Mouse (Mus musculus): ENCODE data around the gene Bri3. TPM values are rescaled to one million over a fixed set of nuclear protein-coding genes. Genes with fewer than 3 reads are reported as not detected.

The Bri3 gene
- 99.4 and 113 TPM in 2 replicates for polyA plus RNA-seq (2015; fragmentation: Nextera tagmentation; extraction: Ambion mirVana)

- no peak within 1 kb of the TSS for H3K27ac ChIP-seq
- H3K9ac ChIP-seq = no peak within 1 kb of the TSS
- 90% methylated on average over 7 of the region's 7 CpGs for WGBS
- peaks cover 18% of the 10 kb centered on the region for H3K4me1 ChIP-seq
- no peaks in the 10 kb centered on the region for H3K36me3 ChIP-seq
- ATAC-seq (ENCODE audit: insufficient number of reproducible peaks, insufficient read depth, low FRiP score, low TSS enrichment, low read depth) = no peak
- H3K27me3 ChIP-seq = no peaks in the 10 kb centered on the region
- no peaks in the 10 kb centered on the region for H3K9me3 ChIP-seq
- H3K4me3 ChIP-seq = no peak within 1 kb of the TSS
- H3K4me2 ChIP-seq = no peak within 1 kb of the TSS
Observed at GRCm38 (mm10) chr5:144243901-144244487, at the start of gene Bri3. Gene Bri3 (plus strand): TSS chr5:144244437.

- H3K36me3 ChIP-seq = peaks cover 27% of the 10 kb centered on the region
- H3K27me3 ChIP-seq = no peaks in the 10 kb centered on the region
- WGBS = 84% methylated on average over 8 of the region's 8 CpGs
- no peak overlapping the region for H3K4me3 ChIP-seq
- no peak overlapping the region for H3K9ac ChIP-seq
- H3K4me2 ChIP-seq = no peak overlapping the region
- H3K9me3 ChIP-seq = no peaks in the 10 kb centered on the region
- H3K27ac ChIP-seq = no peak overlapping the region
- ATAC-seq (ENCODE audit: insufficient number of reproducible peaks, insufficient read depth, low FRiP score, low TSS enrichment, low read depth) = no peak
- H3K4me1 ChIP-seq = 0 out of 2 replicates have a peak, but pooled peaks cover 2% of the 10 kb centered on the region
Observed at GRCm38 (mm10) chr5:144195567-144195966, 48.7 kb upstream of the Bri3 start.

- no peak for ATAC-seq (ENCODE audit: insufficient number of reproducible peaks, insufficient read depth, low FRiP score, low TSS enrichment, low read depth)
- Histone ChIP-seq H3K9ac (no peak overlapping the region), H3K9me3 (peaks cover 5% of the 10 kb centered on the region; the same call in 1 of the 2 replicates), H3K4me3 (no peak overlapping the region), H3K27ac (no peak overlapping the region), H3K4me2 (no peak overlapping the region), H3K27me3 (no peaks in the 10 kb centered on the region), H3K36me3 (peaks cover 68% of the 10 kb centered on the region), H3K4me1 (0 out of 2 replicates have a peak, but pooled peaks cover 5% of the 10 kb centered on the region)
- WGBS = 72% methylated on average over 11 of the region's 11 CpGs
Observed at GRCm38 (mm10) chr5:144200616-144201015, 43.6 kb upstream of the Bri3 start.

- no peak overlapping the region for H3K4me2 ChIP-seq
- 0 out of 2 replicates have a peak, but pooled peaks cover 5% of the 10 kb centered on the region for H3K4me1 ChIP-seq
- no peak overlapping the region for H3K4me3 ChIP-seq
- peaks cover 5% of the 10 kb centered on the region; the same call in 1 of the 2 replicates for H3K9me3 ChIP-seq
- H3K36me3 ChIP-seq = peaks cover 78% of the 10 kb centered on the region
- no peak for ATAC-seq (ENCODE audit: insufficient number of reproducible peaks, insufficient read depth, low FRiP score, low TSS enrichment, low read depth)
- H3K27me3 ChIP-seq = no peaks in the 10 kb centered on the region
- no peak overlapping the region for H3K27ac ChIP-seq
- WGBS = 97% methylated on average over 6 of the region's 6 CpGs
- H3K9ac ChIP-seq = no peak overlapping the region
Observed at GRCm38 (mm10) chr5:144202430-144202829, 41.8 kb upstream of the Bri3 start.

DNA sequence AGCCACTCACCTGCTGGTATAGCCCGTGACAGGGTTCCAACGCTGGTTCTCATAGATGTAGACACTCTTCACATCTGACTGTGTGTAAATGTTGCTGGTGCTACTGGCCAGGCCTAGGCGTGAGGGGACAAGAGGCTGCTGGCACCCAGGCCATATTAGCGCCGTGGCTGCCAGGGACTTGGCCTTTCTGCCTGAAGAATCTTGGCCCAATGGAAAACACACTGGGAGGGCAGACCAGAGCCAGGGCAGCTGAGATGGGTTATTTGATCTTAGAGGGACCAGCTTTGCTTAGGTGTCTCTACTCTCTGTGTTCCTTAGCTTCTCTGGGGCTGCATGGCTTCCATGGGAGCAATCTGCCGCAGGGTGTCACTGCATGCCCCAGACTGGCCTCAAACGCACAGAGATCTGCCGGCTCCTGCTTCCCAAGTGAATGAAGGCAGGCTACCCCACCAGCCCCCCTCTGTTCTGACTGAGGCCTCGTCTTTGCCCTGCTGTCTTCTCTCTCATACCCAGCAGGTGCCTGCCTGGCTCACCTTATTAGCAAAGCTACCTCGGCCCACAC lies 40.8 kb upstream of the Bri3 start:
- no peaks in the 10 kb centered on the region for H3K27me3 ChIP-seq
- H3K36me3 ChIP-seq = peaks cover 80% of the 10 kb centered on the region
- no peak overlapping the region for H3K27ac ChIP-seq
- ATAC-seq (ENCODE audit: insufficient number of reproducible peaks, insufficient read depth, low FRiP score, low TSS enrichment, low read depth) = no peak
- H3K4me1 ChIP-seq = 0 out of 2 replicates have a peak, but pooled peaks cover 5% of the 10 kb centered on the region
- H3K9ac ChIP-seq = no peak overlapping the region
- H3K4me2 ChIP-seq = no peak overlapping the region
- H3K4me3 ChIP-seq = no peak overlapping the region
- peaks cover 5% of the 10 kb centered on the region; the same call in 1 of the 2 replicates for H3K9me3 ChIP-seq
- WGBS = 89% methylated on average over 10 of the region's 10 CpGs

DNA sequence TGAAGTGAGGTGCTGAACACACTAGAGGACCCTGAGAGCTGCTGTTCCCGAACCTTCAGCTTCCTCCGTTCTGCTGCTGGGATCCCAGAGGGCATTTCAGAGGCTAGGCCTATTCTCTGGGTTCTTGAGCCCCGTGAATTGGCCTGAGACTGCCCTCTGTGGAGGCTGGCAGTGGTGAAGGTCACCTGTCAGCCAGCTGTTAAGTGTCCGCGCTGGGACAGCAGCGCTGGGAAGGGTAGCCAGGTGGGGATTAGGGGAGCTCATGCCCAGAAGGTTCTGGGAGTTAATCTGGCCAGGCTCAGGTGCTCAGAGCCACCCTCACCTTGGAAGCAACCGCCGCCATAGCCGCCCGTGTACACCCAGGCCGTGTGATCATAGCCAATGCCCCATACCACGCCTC lies 39.9 kb upstream of the Bri3 start:
- Histone ChIP-seq H3K4me3 (no peak overlapping the region), H3K4me2 (no peak overlapping the region), H3K4me1 (0 out of 2 replicates have a peak, but pooled peaks cover 5% of the 10 kb centered on the region), H3K9me3 (peaks cover 5% of the 10 kb centered on the region; the same call in 1 of the 2 replicates), H3K27ac (no peak overlapping the region), H3K36me3 (peaks cover 76% of the 10 kb centered on the region), H3K27me3 (no peaks in the 10 kb centered on the region), H3K9ac (no peak overlapping the region)
- no peak for ATAC-seq (ENCODE audit: insufficient number of reproducible peaks, insufficient read depth, low FRiP score, low TSS enrichment, low read depth)
- 89% methylated on average over 12 of the region's 12 CpGs for WGBS

DNA sequence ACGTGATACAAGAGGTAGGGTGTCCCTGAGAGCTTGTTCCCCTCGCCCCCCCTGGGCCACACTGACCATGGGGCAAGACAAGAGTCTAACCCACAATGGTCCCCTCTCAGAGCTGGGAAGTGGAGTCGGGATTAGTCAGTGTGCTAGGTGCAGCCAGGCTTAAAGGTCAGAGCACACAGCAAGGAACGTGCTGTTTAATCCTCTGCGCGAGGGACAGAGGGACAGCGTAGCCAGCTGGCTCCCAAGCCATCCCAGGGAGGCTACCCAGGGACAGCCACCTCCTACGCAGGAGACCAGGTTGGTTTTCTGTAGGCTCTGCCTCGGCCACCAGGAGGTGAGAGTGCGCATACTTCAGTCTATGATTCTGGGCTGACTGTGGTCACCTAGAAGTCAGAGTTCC lies 39.3 kb upstream of the Bri3 start:
- Histone ChIP-seq H3K9me3 (peaks cover 5% of the 10 kb centered on the region; the same call in 1 of the 2 replicates), H3K9ac (no peak overlapping the region), H3K4me3 (no peak overlapping the region), H3K27me3 (no peaks in the 10 kb centered on the region), H3K4me1 (0 out of 2 replicates have a peak, but pooled peaks cover 5% of the 10 kb centered on the region), H3K4me2 (no peak overlapping the region), H3K36me3 (peaks cover 81% of the 10 kb centered on the region), H3K27ac (no peak overlapping the region)
- WGBS = 71% methylated on average over 10 of the region's 10 CpGs
- ATAC-seq (ENCODE audit: insufficient number of reproducible peaks, insufficient read depth, low FRiP score, low TSS enrichment, low read depth) = no peak

DNA sequence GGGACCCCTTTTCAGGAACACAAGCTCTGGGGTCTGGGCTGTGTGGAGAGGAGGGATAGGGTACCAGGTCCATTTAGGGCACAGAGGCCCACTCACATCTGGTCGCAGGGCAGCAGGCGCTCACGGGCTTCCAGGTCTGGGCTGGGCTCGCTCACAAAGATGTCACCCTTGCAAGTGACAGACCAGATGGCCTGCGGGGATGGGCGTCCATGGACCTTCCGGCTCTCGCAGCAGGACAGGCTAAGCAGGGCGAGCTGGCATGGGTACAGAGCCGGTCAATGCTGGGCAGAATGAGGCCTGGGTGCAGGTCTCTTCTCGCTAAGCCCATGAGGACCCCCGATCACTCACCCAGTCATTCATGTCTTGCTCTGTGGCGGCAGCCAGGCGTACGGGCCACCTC lies 38.2 kb upstream of the Bri3 start:
- ATAC-seq (ENCODE audit: insufficient number of reproducible peaks, insufficient read depth, low FRiP score, low TSS enrichment, low read depth) = no peak
- Histone ChIP-seq H3K4me3 (no peak overlapping the region), H3K27ac (no peak overlapping the region), H3K9me3 (peaks cover 5% of the 10 kb centered on the region; the same call in 1 of the 2 replicates), H3K27me3 (no peaks in the 10 kb centered on the region), H3K9ac (no peak overlapping the region), H3K36me3 (peaks cover 85% of the 10 kb centered on the region), H3K4me2 (no peak overlapping the region), H3K4me1 (no peaks in the 10 kb centered on the region)
- WGBS = 94% methylated on average over 15 of the region's 15 CpGs

DNA sequence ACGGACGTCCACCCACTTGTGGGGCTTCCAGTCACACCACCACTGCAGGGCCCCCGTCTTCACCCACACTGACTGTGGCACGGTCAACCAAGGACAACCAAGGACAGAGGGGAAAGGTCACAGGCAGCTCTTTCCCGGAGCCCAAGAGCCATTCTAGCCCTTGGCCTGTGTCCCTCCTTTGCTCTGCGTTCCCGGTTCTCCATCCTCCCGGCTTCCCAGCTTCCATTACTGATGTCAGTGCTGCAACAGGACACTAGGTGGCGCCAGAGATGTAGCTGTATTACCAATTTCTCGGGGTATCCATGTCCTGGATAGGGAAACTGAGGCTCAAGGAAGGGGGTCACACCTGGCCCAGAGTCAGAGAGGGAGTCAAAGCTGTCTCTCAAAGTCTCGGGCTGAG lies 36.8 kb upstream of the Bri3 start:
- WGBS = 41% methylated on average over 11 of the region's 11 CpGs
- H3K27ac ChIP-seq = no peak overlapping the region
- no peak for ATAC-seq (ENCODE audit: insufficient number of reproducible peaks, insufficient read depth, low FRiP score, low TSS enrichment, low read depth)
- H3K4me2 ChIP-seq = no peak overlapping the region
- no peaks in the 10 kb centered on the region for H3K4me1 ChIP-seq
- H3K27me3 ChIP-seq = no peaks in the 10 kb centered on the region
- H3K9ac ChIP-seq = no peak overlapping the region
- peaks cover 3% of the 10 kb centered on the region; the same call in 1 of the 2 replicates for H3K9me3 ChIP-seq
- H3K36me3 ChIP-seq = peaks cover 89% of the 10 kb centered on the region
- H3K4me3 ChIP-seq = no peak overlapping the region

- no peak overlapping the region for H3K27ac ChIP-seq
- 32% methylated on average over 7 of the region's 7 CpGs for WGBS
- no peak overlapping the region for H3K4me3 ChIP-seq
- H3K9ac ChIP-seq = no peak overlapping the region
- ATAC-seq (ENCODE audit: insufficient number of reproducible peaks, insufficient read depth, low FRiP score, low TSS enrichment, low read depth) = no peak
- H3K36me3 ChIP-seq = peaks cover 64% of the 10 kb centered on the region
- no peak overlapping the region for H3K4me2 ChIP-seq
- H3K27me3 ChIP-seq = no peaks in the 10 kb centered on the region
- no peaks in the 10 kb centered on the region for H3K9me3 ChIP-seq
- H3K4me1 ChIP-seq = 0 out of 2 replicates have a peak, but pooled peaks cover 4% of the 10 kb centered on the region
Observed at GRCm38 (mm10) chr5:144214453-144214852, 29.8 kb upstream of the Bri3 start.

DNA sequence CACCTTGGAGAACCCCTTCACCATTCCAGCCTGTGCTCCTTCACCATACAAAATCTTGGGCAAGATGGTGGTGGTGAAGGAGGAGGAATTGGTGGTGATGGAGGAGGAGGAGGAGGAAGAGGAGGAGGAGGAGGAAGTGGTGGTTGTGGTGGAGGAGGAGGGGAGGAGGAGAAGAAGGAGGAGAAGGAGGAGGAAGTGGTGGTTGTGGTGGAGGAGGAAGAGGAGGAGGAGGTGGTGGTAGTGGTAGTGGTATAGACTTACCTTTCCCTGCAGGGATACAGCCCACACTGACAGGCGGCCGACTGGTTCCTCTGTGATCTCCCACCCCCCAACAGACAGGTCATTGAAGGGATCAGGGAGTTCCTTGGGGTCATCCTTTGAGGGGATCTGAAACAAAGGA lies 28.2 kb upstream of the Bri3 start:
- H3K36me3 ChIP-seq = peaks cover 49% of the 10 kb centered on the region
- H3K4me2 ChIP-seq = no peak overlapping the region
- whole genome bisulfite sequencing = 94% methylated on average over 2 of the region's 2 CpGs

GRCm38 (mm10) chr5:144218061-144218460 lies 26.2 kb upstream of the Bri3 start:
- no peak for ATAC-seq (ENCODE audit: insufficient number of reproducible peaks, insufficient read depth, low FRiP score, low TSS enrichment, low read depth)

More for the DNA sequence above, 28.2 kb upstream of the Bri3 start:
- 0 out of 2 replicates have a peak, but pooled peaks cover 4% of the 10 kb centered on the region for H3K4me1 ChIP-seq
- no peaks in the 10 kb centered on the region for H3K27me3 ChIP-seq
- no peak overlapping the region for H3K9ac ChIP-seq
- H3K9me3 ChIP-seq = no peaks in the 10 kb centered on the region
- no peak overlapping the region for H3K4me3 ChIP-seq
- no peak for ATAC-seq (ENCODE audit: insufficient number of reproducible peaks, insufficient read depth, low FRiP score, low TSS enrichment, low read depth)
- no peak overlapping the region for H3K27ac ChIP-seq

More at GRCm38 (mm10) chr5:144218061-144218460, 26.2 kb upstream of the Bri3 start:
- WGBS = 85% methylated on average over 7 of the region's 7 CpGs
- Histone ChIP-seq H3K36me3 (peaks cover 31% of the 10 kb centered on the region), H3K27me3 (no peaks in the 10 kb centered on the region), H3K4me1 (peaks cover 14% of the 10 kb centered on the region), H3K4me3 (no peak overlapping the region), H3K9ac (no peak overlapping the region), H3K27ac (no peak overlapping the region), H3K9me3 (no peaks in the 10 kb centered on the region), H3K4me2 (no peak overlapping the region)

Measured in embryonic facial prominence, embryonic 13.5 days (tissue).